Mouse (Mus musculus) small intestine, adult 2 months (tissue): ENCODE data around the gene Usp25.

Experiments used
- CTCF ChIP-seq: fragments of 200-500 bp; IDR thresholded peaks from 2 replicates; pipeline ENCODE4 v1.5.1; 2012; ENCODE audit warnings: low read depth, mild to moderate bottlenecking, control low read depth, inconsistent platforms, low read length, moderate library complexity, mixed read lengths; ENCODE audit not compliant: insufficient replicate concordance, insufficient read length; ENCODE audit errors: extremely low read depth
- POLR2A ChIP-seq: fragments of 200-500 bp; IDR thresholded peaks from 2 replicates; pipeline ENCODE4 v1.6.1; 2012; ENCODE audit warnings: low read depth, mild to moderate bottlenecking, control low read depth, inconsistent platforms, low read length, moderate library complexity

- TF ChIP-seq POLR2A (no peak), CTCF (no peak)
These were observed 133.3 kb downstream of the Usp25 start for GRCm38 (mm10) chr16:77146801-77147200.
